Mouse (Mus musculus) liver, embryonic 15.5 days (tissue): ENCODE measurements at regions not wholly inside any gene's neighbourhood (a gene's known extent, or its start where the extent isn't known, plus 50 kb on each side); places are given as distances from the start of the nearest gene placed in this dataset.
"Not testable (repeated sequence)": the region's sequence is repeated elsewhere in the genome, so short reads cannot be mapped to it uniquely, and the experiment has no call there.

ENCODE experiments used
- ATAC-seq: fragments of 200-750 bp; cut with Nextera tagmentation; 2 replicates; pipeline ENCODE4 v1.8.0; 2017; ENCODE audit warnings: moderate number of reproducible peaks, mild to moderate bottlenecking, moderate library complexity; ENCODE audit not compliant: insufficient read depth
- H3K27ac ChIP-seq: fragments of 300-500 bp; sonication (generic); replicated peaks from 2 replicates; pipeline ENCODE4 v1.5.1; 2015; ENCODE audit warnings: mild to moderate bottlenecking, inconsistent platforms
- H3K27me3 ChIP-seq: fragments of 300-500 bp; sonication (generic); 2 replicates; pipeline ENCODE4 v1.6.1; 2015; ENCODE audit warnings: mild to moderate bottlenecking, inconsistent platforms
- H3K36me3 ChIP-seq: fragments of 300-500 bp; sonication (generic); replicated peaks from 2 replicates; pipeline ENCODE4 v1.6.1; 2015; ENCODE audit warnings: moderate library complexity, mild to moderate bottlenecking, inconsistent platforms
- H3K4me1 ChIP-seq: fragments of 300-500 bp; sonication (generic); replicated peaks from 2 replicates; pipeline ENCODE4 v1.6.1; 2015; ENCODE audit warnings: inconsistent platforms
- H3K4me2 ChIP-seq: fragments of 300-500 bp; sonication (generic); 2 replicates; pipeline ENCODE4 v1.6.1; 2015; ENCODE audit warnings: moderate library complexity, mild to moderate bottlenecking, inconsistent platforms
- H3K4me3 ChIP-seq: fragments of 300-500 bp; sonication (generic); replicated peaks from 2 replicates; pipeline ENCODE4 v1.5.1; 2015; ENCODE audit warnings: mild to moderate bottlenecking, inconsistent platforms
- H3K9ac ChIP-seq: fragments of 300-500 bp; sonication (generic); 2 replicates; pipeline ENCODE4 v1.6.1; 2015; ENCODE audit warnings: moderate library complexity, mild to moderate bottlenecking, inconsistent platforms
- H3K9me3 ChIP-seq: fragments of 300-500 bp; sonication (generic); replicated peaks from 2 replicates; pipeline ENCODE4 v1.6.1; 2016; ENCODE audit warnings: inconsistent platforms
- WGBS: fragments of 180-500 bp; shearing (Covaris S2); methylation state at CpG from one replicate; pipeline ENCODE4 v1.1.7; 2015; ENCODE audit warnings: mixed read lengths; ENCODE audit not compliant: insufficient replicate concordance; 5-methylcytosine and 5-hydroxymethylcytosine counted together

DNA sequence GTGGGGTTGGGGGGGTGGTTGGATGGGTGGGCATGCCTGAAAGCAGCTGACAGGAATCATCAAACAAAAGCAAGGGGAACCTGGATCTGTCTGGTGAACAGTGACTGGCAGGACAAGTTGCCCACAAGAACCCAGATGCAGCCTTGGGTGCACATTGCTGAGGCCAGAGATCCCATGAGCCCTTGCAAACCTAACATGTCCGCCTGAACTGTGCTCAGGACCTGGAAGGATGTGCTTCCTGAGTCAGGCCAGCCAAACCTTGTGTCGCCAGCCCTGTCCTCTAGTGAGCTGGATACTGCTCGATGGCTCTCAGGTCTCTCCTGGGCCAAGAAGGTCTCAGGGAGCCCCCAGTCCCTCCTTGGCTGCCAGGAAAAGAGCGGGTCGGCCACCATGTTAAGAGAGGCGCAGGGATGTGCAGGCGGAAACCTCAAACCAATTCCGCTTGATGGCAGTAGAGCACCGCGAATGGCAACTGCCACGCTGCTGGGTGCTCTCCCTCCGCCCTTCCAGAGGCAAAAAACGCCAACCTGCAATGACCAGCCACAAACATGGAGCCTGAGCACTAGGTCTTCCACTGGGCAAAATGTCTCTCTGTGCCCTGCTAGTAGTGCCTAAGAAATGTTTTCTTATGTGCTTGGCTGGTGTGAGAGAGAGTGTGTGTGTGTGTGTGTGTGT is 140.2 kb downstream of the Pls3 start:
- H3K27ac ChIP-seq, H3K4me2 ChIP-seq, H3K4me1 ChIP-seq, H3K9ac ChIP-seq, H3K9me3 ChIP-seq, H3K27me3 ChIP-seq, H3K4me3 ChIP-seq, H3K36me3 ChIP-seq, ATAC-seq: not testable (repeated sequence)
- WGBS, result 65% methylated on average over 13 of the region's 13 CpGs

DNA sequence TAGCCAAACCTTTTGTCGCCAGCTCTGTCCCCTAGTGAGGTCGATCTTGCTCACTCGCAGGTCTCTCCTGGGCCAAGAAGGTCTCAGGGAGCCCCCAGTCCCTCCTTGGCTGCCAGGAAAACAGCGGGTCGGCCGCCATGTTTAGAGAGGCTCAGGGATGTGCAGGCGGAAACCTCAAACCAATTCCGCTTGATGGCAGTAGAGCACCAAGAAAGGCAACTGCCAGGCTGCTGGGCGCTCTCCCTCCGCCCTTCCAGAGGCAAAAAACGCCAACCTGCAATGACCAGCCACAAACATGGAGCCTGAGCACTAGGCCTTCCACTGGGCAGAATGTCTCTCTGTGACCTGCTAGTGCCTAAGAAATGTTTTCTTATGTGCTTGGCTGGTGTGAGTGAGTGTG is 141.3 kb downstream of the Pls3 start:
- WGBS, result 48% methylated on average over 11 of the region's 11 CpGs
- not testable (repeated sequence) for H3K27me3 ChIP-seq, H3K9ac ChIP-seq, H3K9me3 ChIP-seq, H3K4me2 ChIP-seq, H3K36me3 ChIP-seq, H3K4me3 ChIP-seq, ATAC-seq, H3K4me1 ChIP-seq, H3K27ac ChIP-seq

DNA sequence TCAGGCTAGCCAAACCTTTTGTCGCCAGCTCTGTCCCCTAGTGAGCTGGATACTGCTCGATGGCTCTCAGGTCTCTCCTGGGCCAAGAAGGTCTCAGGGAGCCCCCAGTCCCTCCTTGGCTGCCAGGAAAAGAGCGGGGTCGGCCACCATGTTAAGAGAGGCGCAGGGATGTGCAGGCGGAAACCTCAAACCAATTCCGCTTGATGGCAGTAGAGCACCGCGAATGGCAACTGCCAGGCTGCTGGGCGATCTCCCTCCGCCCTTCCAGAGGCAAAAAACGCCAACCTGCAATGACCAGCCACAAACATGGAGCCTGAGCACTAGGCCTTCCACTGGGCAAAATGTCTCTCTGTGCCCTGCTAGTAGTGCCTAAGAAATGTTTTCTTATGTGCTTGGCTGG is 145.2 kb downstream of the Pls3 start:
- WGBS, result 64% methylated on average over 12 of the region's 12 CpGs
- not testable (repeated sequence) for H3K4me1 ChIP-seq, ATAC-seq, H3K27me3 ChIP-seq, H3K36me3 ChIP-seq, H3K27ac ChIP-seq, H3K9me3 ChIP-seq, H3K4me3 ChIP-seq, H3K4me2 ChIP-seq, H3K9ac ChIP-seq

DNA sequence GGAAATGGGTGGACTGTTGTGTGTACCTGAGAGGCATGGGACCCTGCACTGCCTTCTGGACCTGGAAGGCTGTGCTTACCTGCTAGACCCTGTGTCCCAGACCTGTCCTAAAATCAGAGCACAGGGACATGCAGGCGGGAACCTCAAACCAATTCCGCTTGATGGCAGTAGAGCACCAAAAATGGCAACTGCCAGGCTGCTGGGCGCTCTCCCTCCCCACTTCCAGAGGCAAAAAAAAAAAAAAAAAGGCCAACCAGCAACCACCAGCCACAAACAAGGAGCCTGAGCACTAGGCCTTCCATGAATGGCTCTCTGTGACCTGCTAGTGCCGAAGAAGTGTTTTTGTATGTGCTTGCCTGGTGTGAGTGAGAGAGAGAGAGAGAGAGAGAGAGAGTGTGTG is 146.5 kb downstream of the Pls3 start:
- Histone ChIP-seq H3K4me3 (no peak overlapping the region), H3K27me3 (no peaks in the 10 kb centered on the region), H3K4me1 (no peaks in the 10 kb centered on the region), H3K9ac (no peak overlapping the region), H3K36me3 (no peaks in the 10 kb centered on the region), H3K9me3 (no peaks in the 10 kb centered on the region), H3K4me2 (no peak overlapping the region), H3K27ac (no peak overlapping the region)
- ATAC-seq, result no peak
- WGBS, result 61% methylated on average over 4 of the region's 4 CpGs

DNA sequence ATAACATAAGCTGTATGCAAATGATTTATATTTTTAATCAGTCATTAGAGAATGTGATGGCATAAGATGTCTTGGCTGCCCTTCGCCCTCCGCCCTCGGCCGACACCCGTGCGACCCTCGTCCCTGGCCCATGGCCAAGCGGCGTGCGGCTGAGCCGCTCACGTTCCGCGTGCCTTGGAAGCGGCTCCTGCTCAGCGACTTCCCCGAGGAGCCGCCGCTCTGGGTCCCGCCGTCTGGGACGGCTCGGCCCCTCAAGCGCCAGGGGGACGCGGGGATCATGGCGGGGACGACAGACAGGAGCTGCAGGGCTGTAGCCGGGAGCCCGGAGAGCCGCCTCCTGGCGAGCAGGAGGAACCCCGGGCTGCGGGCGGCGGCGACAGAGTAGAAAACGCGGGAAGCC is 145.5 kb upstream of the Rab39b start:
- not testable (repeated sequence) for ATAC-seq, H3K36me3 ChIP-seq, H3K27me3 ChIP-seq, H3K4me1 ChIP-seq, H3K27ac ChIP-seq, H3K9me3 ChIP-seq, H3K9ac ChIP-seq, H3K4me2 ChIP-seq, H3K4me3 ChIP-seq
- WGBS, result 68% methylated on average over 38 of the region's 39 CpGs

DNA sequence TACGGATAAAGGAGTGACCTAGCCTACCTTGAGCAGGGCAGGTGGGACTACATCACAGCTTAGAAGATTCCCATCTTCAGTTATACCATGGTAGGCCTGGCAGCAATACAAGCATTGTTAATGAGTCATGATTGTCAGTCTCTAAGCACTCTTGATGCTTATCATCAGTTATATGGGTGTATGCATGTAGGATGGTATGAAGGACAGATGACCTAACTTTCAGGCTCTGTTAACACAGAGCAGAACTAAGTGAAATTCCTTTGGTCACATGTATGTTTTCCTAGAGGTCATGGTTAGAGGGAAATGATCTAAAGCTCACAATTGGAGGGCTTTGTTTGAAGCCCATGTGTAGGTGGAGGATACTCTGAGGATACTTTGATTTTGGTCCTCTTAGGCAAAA is 121.9 kb upstream of the Rab39b start:
- no peaks in the 10 kb centered on the region for H3K9me3 ChIP-seq
- H3K9ac ChIP-seq, result no peak overlapping the region
- no peak overlapping the region for H3K4me2 ChIP-seq
- H3K4me1 ChIP-seq, result no peaks in the 10 kb centered on the region
- no peaks in the 10 kb centered on the region for H3K36me3 ChIP-seq
- H3K27ac ChIP-seq, result no peak overlapping the region
- WGBS, result 17% methylated on average over 1 of the region's 1 CpGs
- no peak for ATAC-seq
- no peaks in the 10 kb centered on the region for H3K27me3 ChIP-seq
- no peak overlapping the region for H3K4me3 ChIP-seq

DNA sequence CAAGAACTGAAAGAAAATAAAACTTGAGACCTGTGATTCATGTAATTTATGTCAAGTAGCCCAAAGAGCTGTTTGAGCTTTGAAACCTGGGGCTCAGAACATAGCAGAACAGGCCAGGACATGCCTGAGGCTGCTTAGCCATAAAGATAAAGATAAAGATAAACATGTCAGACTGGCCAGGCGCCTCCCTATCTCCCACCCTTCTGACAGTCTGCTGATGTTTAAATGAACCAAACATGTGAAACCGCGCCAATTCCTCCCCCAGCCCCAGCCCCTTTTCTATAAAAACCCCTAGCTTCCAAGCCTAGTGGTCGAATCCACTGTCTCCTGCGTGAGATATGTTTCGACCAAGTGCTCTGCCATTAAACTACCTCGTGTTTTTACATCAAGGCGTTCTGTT is 97.2 kb upstream of the Rab39b start:
- not testable (repeated sequence) for H3K27ac ChIP-seq, H3K36me3 ChIP-seq, H3K4me3 ChIP-seq, H3K9me3 ChIP-seq, H3K4me2 ChIP-seq, H3K9ac ChIP-seq, H3K4me1 ChIP-seq, H3K27me3 ChIP-seq, ATAC-seq
- 81% methylated on average over 8 of the region's 8 CpGs for WGBS

DNA sequence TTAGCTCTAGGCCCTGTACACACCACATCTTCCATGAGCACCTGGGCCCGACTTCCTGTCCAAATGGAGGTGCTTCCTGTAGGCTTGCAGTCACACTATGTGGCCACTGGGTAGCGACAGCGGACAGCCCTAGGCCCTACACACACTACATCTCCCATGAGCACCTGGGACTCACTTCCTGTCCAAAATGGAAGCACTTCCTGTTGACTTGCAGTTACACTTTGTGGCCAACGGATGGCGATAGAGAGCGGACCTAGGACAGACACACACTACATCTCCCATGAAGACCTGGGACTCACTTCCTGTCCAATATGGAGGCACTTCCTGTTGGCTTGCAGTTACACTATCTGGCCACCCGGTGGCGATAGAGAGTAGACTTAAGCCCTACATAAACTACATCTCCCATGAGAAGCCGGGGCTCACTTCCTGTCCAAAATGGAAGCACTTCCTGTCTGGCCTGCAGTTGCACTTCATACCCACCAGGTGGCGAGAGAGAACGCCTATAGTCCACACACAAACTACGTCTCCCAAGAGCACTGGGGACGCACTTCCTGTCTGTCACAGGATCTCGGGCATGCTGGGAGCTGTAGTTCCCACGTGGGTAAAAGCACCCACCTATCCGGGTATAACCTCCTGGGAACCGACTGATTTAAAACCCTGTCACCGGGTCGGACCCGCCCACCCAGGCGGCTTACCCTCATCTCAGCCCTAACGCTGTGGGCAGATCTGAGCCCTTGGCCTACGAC is 96.1 kb upstream of the Rab39b start:
- no peaks in the 10 kb centered on the region; the same call in 1 of the 2 replicates for H3K4me1 ChIP-seq
- no peaks in the 10 kb centered on the region for H3K27me3 ChIP-seq
- no peaks in the 10 kb centered on the region for H3K36me3 ChIP-seq
- no peaks in the 10 kb centered on the region for H3K9me3 ChIP-seq
- H3K9ac ChIP-seq, result no peak overlapping the region
- peak; percentile 92 for ATAC-seq
- no peak overlapping the region for H3K27ac ChIP-seq
- H3K4me3 ChIP-seq, result peak overlapping the region; percentile 44
- WGBS, result 7% methylated on average over 23 of the region's 23 CpGs
- peak overlapping the region; percentile 61 for H3K4me2 ChIP-seq

DNA sequence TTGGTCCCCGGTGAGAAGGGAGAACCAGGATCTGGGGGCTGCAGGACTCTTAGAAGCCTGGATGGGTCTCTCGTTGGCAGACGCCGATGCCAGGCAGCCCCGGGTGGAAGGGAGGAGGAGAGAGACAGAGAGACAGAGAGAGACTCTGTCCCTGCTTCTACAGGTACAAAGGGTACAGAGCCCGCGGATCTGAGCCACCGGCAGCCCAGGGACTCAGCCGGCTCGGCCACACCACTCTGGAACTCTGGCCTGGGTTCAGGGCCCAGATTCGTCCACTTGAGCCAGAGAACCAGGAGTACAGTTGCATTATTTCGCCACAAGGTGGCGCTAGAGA is 95.5 kb upstream of the Rab39b start:
- no peak overlapping the region for H3K9ac ChIP-seq
- no peaks in the 10 kb centered on the region for H3K36me3 ChIP-seq
- no peak for ATAC-seq
- H3K27ac ChIP-seq, result no peak overlapping the region
- whole genome bisulfite sequencing, result 66% methylated on average over 13 of the region's 13 CpGs
- no peaks in the 10 kb centered on the region for H3K27me3 ChIP-seq
- H3K9me3 ChIP-seq, result no peaks in the 10 kb centered on the region
- H3K4me3 ChIP-seq, result peak overlapping the region; percentile 27
- H3K4me2 ChIP-seq, result peak overlapping the region; percentile 55
- H3K4me1 ChIP-seq, result no peaks in the 10 kb centered on the region; the same call in 1 of the 2 replicates

DNA sequence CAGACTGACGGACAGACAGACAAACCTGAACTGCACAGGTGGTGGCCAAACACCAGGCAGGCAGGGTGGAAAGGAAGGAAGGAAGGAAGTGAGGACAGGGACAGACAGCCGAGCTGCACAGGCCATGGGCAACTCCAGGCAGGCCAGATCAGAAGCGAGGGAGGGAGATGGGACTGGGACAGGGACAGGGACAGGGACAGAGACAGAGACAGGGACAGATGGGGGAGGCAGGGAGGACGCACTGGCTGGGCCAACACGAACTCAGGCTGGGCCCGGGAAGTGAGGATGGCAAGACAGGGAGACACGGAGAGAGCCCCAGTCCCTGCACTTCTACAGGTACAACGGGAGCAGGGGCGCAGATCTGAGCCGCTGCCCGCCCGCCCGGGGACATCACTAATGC is 94.9 kb upstream of the Rab39b start:
- peak overlapping the region; percentile 55 for H3K4me2 ChIP-seq
- no peaks in the 10 kb centered on the region; the same call in 1 of the 2 replicates for H3K4me1 ChIP-seq
- no peak overlapping the region for H3K27ac ChIP-seq
- no peaks in the 10 kb centered on the region for H3K36me3 ChIP-seq
- WGBS, result 59% methylated on average over 13 of the region's 13 CpGs
- H3K4me3 ChIP-seq, result peak overlapping the region; percentile 27
- no peaks in the 10 kb centered on the region for H3K9me3 ChIP-seq
- no peak for ATAC-seq
- no peak overlapping the region for H3K9ac ChIP-seq
- H3K27me3 ChIP-seq, result no peaks in the 10 kb centered on the region

DNA sequence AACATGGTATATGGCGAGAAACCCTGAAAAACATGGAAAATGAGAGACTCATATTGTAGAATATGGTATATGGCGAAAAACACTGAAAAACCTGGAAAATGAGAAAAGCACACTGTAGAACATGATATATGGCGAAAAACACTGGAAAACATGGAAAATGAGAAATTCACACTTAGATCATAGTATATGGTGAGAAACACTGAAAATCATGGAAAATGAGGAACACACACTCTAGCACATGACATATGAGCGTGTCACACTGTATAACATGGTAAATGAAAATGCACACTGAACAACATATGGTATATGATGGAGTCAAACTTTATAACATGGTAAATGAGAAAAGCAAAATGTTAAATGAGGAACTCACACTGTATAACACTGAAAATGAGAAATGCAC is 89.6 kb upstream of the Rab39b start:
- Histone ChIP-seq H3K27ac (no peak overlapping the region), H3K36me3 (no peaks in the 10 kb centered on the region), H3K4me2 (no peak overlapping the region), H3K9ac (no peak overlapping the region), H3K27me3 (no peaks in the 10 kb centered on the region), H3K4me1 (no peaks in the 10 kb centered on the region), H3K4me3 (no peak overlapping the region), H3K9me3 (no peaks in the 10 kb centered on the region; the same call in 1 of the 2 replicates)
- WGBS, result 71% methylated on average over 4 of the region's 4 CpGs
- no peak for ATAC-seq

DNA sequence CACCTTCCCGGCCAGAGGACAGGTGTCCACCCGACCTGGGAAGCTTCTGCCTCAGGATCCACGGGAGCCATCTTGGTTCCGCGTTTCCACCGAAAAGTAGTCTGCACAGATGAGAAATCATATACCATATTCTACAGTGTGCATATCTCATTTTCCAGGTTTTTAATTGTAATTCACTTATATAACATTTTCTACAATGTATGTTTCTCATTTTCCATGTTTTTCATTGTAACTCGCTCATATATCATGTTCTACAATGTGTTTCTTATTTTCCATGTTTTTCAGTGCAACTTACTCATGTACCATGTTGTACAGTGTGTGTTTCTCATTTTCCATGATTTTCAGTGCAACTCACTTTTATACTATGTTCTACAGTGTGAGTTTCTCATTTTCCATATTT is 65.4 kb upstream of the Rab39b start:
- no peaks in the 10 kb centered on the region for H3K27me3 ChIP-seq
- H3K4me3 ChIP-seq, result no peak overlapping the region
- H3K4me1 ChIP-seq, result no peaks in the 10 kb centered on the region
- H3K36me3 ChIP-seq, result no peaks in the 10 kb centered on the region
- H3K9me3 ChIP-seq, result no peaks in the 10 kb centered on the region
- H3K4me2 ChIP-seq, result no peak overlapping the region
- no peak for ATAC-seq
- 76% methylated on average over 7 of the region's 7 CpGs for WGBS
- no peak overlapping the region for H3K27ac ChIP-seq
- no peak overlapping the region for H3K9ac ChIP-seq
